Mouse (Mus musculus) midbrain, embryonic 12.5 days (tissue): ENCODE measurements around the gene Dusp7. TPM values are rescaled to one million over a fixed set of nuclear protein-coding genes. Genes with fewer than 3 reads are reported as not detected.

Experiments
- ATAC-seq: fragments of 200-750 bp; cut with Nextera tagmentation; 2 replicates; pipeline ENCODE4 v1.8.0; 2017; ENCODE audit warnings: low read depth, moderate TSS enrichment, moderate library complexity; ENCODE audit not compliant: low FRiP score
- H3K27ac ChIP-seq: fragments of 300-500 bp; sonication (generic); replicated peaks from 2 replicates; pipeline ENCODE4 v1.5.1; 2016; ENCODE audit warnings: mild to moderate bottlenecking
- H3K27me3 ChIP-seq: fragments of 300-500 bp; sonication (generic); 2 replicates; pipeline ENCODE4 v1.6.1; 2016; ENCODE audit warnings: mild to moderate bottlenecking
- H3K36me3 ChIP-seq: fragments of 300-500 bp; sonication (generic); 2 replicates; pipeline ENCODE4 v1.6.1; 2016
- H3K4me1 ChIP-seq: fragments of 300-500 bp; sonication (generic); 2 replicates; pipeline ENCODE4 v1.6.1; 2016
- H3K4me2 ChIP-seq: fragments of 300-500 bp; sonication (generic); replicated peaks from 2 replicates; pipeline ENCODE4 v1.6.1; 2016; ENCODE audit warnings: mild to moderate bottlenecking, moderate library complexity
- H3K4me3 ChIP-seq: fragments of 300-500 bp; sonication (generic); 2 replicates; pipeline ENCODE4 v1.5.1; 2016; ENCODE audit warnings: mild to moderate bottlenecking
- H3K9ac ChIP-seq: fragments of 300-500 bp; sonication (generic); replicated peaks from 2 replicates; pipeline ENCODE4 v1.6.1; 2016; ENCODE audit warnings: mild to moderate bottlenecking, moderate library complexity
- H3K9me3 ChIP-seq: fragments of 300-500 bp; sonication (generic); 2 replicates; pipeline ENCODE4 v1.6.1; 2016; ENCODE audit warnings: mild to moderate bottlenecking
- WGBS: fragments of 180-500 bp; shearing (Covaris S2); methylation state at CpG from one replicate; pipeline ENCODE4 v1.1.7; 2016; 5-methylcytosine and 5-hydroxymethylcytosine counted together
- polyA plus RNA-seq: library from polyadenylated mRNA; unstranded; fragments of >200 nt; fragmentation: Nextera tagmentation; extraction: Ambion mirVana; gene quantifications from 2 replicates; pipeline ENCODE4 v1.2.1, GENCODE M21; 2016

The Dusp7 gene
- polyA plus RNA-seq, 1 experiment from 2014 or later = 14.5 TPM

DNA sequence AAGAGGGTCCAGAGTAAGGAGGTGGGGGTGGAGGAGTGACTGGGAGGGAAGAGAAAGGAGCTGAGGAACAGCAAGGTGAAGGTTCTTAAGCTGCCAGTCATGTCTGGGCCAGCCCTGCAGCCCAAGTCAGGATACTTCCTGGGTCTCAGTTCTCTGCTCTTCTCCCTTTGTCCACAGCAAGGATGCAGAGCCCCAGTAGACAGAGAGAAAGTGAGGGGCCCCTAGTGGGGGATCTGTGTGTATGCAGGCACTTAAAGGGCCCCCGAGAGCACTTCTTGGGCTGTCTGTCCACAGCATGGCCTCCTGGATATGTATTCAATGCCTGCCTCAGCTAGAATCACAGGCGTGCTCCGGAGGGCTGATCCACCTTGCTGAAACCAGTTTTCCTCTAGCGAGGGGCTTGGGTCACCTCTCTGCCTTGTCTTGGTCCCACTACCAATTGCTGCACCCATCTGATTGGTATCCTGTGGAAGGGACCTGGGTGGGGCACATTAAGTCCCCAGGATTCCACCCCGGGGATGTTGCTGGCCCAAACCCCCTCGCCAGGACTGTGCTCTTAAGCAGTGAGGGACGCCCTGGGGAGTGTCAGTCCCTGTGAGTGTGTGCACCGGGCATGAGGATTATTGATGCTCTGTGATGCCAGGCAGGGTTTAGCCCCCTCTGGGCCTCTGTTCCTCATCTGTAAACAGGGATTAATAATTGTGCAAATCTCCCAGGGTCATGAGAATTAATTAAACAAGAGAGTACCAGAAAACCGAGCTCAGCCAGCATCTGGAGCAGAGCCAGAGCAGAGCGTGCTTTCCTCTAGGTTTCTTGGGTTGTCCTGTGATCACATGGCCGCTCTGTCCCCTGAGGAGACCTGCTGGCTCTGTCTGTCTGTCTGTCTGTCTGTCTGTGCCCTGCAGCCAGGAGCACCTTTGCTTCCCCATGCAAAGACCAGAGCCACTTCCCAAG lies 26.5 kb downstream of the Dusp7 start:
- no peak overlapping the region for H3K4me3 ChIP-seq
- peak overlapping the region; percentile 40; the same call in 1 of the 2 replicates for H3K27ac ChIP-seq
- H3K36me3 ChIP-seq = no peaks in the 10 kb centered on the region
- WGBS = 37% methylated on average over 11 of the region's 11 CpGs
- ATAC-seq = peak; percentile 47
- H3K27me3 ChIP-seq = no peaks in the 10 kb centered on the region
- no peak overlapping the region for H3K4me2 ChIP-seq
- no peaks in the 10 kb centered on the region for H3K9me3 ChIP-seq
- H3K4me1 ChIP-seq = peaks cover 23% of the 10 kb centered on the region
- H3K9ac ChIP-seq = no peak overlapping the region

GRCm38 (mm10) chr9:106397733-106398132 lies 29.3 kb downstream of the Dusp7 start:
- 88% methylated on average over 4 of the region's 4 CpGs for WGBS
- H3K4me1 ChIP-seq = peaks cover 20% of the 10 kb centered on the region

DNA sequence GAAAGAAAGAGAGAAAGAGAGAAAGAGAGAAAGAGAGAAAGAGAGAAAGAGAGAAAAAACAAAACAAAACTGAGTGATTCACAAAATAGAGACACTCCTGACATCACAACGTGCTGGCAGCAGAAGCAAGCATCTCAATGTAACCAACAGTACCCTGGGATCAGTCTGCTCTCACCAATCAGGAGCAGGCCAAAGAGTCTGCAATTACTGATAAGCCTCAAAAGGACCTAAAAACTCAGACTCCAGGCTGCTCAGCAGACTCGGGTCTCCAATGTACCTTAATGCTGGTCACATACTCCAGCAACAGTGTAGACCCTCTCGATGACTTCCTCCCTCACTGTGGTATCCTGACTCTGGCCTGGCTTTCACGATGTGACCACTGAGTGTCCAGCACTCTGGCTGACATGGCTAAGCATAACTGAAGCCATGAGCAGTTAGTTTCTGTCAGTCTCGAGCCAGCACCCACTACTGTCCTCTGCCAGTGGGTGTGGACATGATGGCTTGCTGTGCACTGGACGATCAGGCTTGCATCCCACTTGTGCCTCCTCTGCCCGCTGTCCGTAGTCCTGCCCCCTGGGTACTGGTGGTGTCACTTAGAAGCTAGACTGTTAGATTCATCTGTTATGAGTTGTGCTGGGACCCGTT lies 30.4 kb downstream of the Dusp7 start:
- Histone ChIP-seq H3K9ac (no peak overlapping the region), H3K4me3 (no peak overlapping the region), H3K4me2 (no peak overlapping the region), H3K4me1 (peaks cover 13% of the 10 kb centered on the region), H3K36me3 (no peaks in the 10 kb centered on the region), H3K27me3 (no peaks in the 10 kb centered on the region), H3K9me3 (no peaks in the 10 kb centered on the region), H3K27ac (no peak overlapping the region)
- WGBS = 80% methylated on average over 9 of the region's 9 CpGs
- no peak for ATAC-seq

More at GRCm38 (mm10) chr9:106397733-106398132, 29.3 kb downstream of the Dusp7 start:
- H3K4me3 ChIP-seq = no peak overlapping the region
- no peak overlapping the region for H3K27ac ChIP-seq
- H3K9me3 ChIP-seq = no peaks in the 10 kb centered on the region
- H3K4me2 ChIP-seq = no peak overlapping the region
- H3K9ac ChIP-seq = no peak overlapping the region
- no peak for ATAC-seq
- H3K36me3 ChIP-seq = no peaks in the 10 kb centered on the region
- H3K27me3 ChIP-seq = no peaks in the 10 kb centered on the region

DNA sequence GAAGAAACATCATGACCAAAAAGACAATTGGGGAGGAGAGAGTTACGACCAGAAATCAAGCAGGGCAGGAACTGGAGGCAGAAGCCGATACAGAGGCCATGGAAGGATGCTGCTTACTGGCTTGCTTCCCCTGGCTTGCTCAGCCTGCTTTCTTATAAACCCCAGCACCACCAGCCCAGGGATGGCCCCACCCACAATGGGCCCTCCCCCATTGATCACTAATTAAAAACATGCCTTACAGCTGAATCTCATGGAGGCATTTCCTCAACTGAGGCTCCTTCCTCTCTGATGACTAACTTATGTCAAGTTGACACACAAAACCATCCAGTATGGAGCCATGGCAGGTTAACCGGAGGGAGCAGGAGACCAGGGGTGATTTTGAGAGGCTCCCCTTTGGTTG lies 31.4 kb downstream of the Dusp7 start:
- H3K9me3 ChIP-seq = no peaks in the 10 kb centered on the region
- no peak overlapping the region for H3K27ac ChIP-seq
- 78% methylated on average over 3 of the region's 3 CpGs for WGBS
- no peak for ATAC-seq
- H3K27me3 ChIP-seq = no peaks in the 10 kb centered on the region
- H3K9ac ChIP-seq = no peak overlapping the region
- H3K4me1 ChIP-seq = peaks cover 7% of the 10 kb centered on the region
- no peak overlapping the region for H3K4me2 ChIP-seq
- no peak overlapping the region for H3K4me3 ChIP-seq
- H3K36me3 ChIP-seq = no peaks in the 10 kb centered on the region

GRCm38 (mm10) chr9:106402149-106402548 lies 33.7 kb downstream of the Dusp7 start:
- no peaks in the 10 kb centered on the region for H3K27me3 ChIP-seq
- no peaks in the 10 kb centered on the region for H3K36me3 ChIP-seq
- no peak for ATAC-seq
- H3K4me2 ChIP-seq = no peak overlapping the region
- H3K9me3 ChIP-seq = no peaks in the 10 kb centered on the region
- 86% methylated on average over 5 of the region's 5 CpGs for whole genome bisulfite sequencing
- no peak overlapping the region for H3K4me3 ChIP-seq
- H3K9ac ChIP-seq = no peak overlapping the region
- no peak overlapping the region for H3K27ac ChIP-seq
- 0 out of 2 replicates have a peak, but pooled peaks cover 3% of the 10 kb centered on the region for H3K4me1 ChIP-seq

- Histone ChIP-seq H3K4me1 (0 out of 2 replicates have a peak, but pooled peaks cover 3% of the 10 kb centered on the region), H3K4me2 (no peak overlapping the region), H3K27me3 (no peaks in the 10 kb centered on the region), H3K36me3 (no peaks in the 10 kb centered on the region), H3K27ac (no peak overlapping the region), H3K9ac (no peak overlapping the region), H3K4me3 (no peak overlapping the region), H3K9me3 (no peaks in the 10 kb centered on the region)
- ATAC-seq = no peak
- WGBS = 89% methylated on average over 16 of the region's 16 CpGs
Measured at GRCm38 (mm10) chr9:106402607-106403375, 34.4 kb downstream of the Dusp7 start.

DNA sequence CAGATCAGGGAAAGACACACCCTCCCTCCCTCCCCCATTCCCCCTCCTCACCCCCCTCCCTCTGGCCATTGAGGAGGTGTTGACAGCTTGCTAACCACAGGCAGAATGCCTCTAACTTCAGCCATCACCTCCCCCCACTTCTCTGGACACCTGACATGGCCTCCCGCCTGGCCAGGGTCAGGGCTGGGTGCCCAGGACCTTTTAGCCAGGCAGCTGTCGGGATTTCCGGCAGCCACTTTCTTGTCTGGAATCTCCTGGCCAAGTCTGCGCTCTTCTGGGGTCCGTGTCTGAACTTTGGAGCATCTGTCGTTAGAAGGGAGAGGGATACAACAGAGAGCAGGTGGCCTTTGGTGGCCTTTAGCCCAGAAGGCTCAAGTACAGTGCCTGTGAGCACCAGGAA lies 36.8 kb downstream of the Dusp7 start:
- H3K27ac ChIP-seq = no peak overlapping the region

DNA sequence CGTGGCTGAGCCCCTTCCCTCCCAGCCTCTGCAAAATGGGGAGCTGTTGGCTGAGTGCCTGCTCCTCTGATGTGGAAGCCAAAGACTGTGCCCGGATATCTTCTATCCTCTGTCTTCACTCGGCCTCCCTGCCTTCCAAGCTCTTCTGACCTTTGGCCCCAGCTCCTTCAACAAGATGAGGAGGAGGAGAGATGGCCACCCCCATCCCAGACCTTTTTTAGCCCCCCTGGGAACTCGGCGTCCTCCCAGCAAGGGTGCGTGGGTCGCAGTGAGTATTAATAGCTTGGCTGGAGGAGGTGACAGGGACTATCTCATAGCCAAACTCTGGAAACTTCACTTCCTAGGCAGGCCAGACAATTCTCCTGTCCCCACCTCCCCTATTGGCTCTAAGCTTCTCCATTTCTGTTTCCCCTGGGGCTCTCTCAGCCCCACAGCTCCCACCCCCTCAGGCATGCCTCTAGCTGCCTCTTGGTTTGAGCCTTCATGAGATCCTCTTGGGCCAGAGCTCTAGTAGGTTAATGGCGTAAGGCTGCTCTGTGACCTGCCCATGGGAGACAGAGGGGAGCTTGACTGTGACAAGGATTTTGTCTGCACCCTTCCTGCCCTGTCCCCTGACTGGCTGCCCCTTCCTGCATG lies 38.1 kb downstream of the Dusp7 start:
- no peak for ATAC-seq
- Histone ChIP-seq H3K27me3 (no peaks in the 10 kb centered on the region), H3K4me2 (no peak overlapping the region), H3K9me3 (no peaks in the 10 kb centered on the region), H3K27ac (no peak overlapping the region), H3K4me1 (peaks cover 11% of the 10 kb centered on the region; the same call in 1 of the 2 replicates), H3K36me3 (no peaks in the 10 kb centered on the region), H3K9ac (no peak overlapping the region), H3K4me3 (no peak overlapping the region)
- WGBS = 57% methylated on average over 8 of the region's 8 CpGs

More for the DNA sequence above, 36.8 kb downstream of the Dusp7 start:
- WGBS = 41% methylated on average over 6 of the region's 6 CpGs
- no peak for ATAC-seq
- no peaks in the 10 kb centered on the region for H3K9me3 ChIP-seq
- no peaks in the 10 kb centered on the region for H3K27me3 ChIP-seq
- H3K36me3 ChIP-seq = no peaks in the 10 kb centered on the region
- no peak overlapping the region for H3K4me2 ChIP-seq
- H3K4me1 ChIP-seq = peaks cover 8% of the 10 kb centered on the region; the same call in 1 of the 2 replicates
- H3K9ac ChIP-seq = no peak overlapping the region
- no peak overlapping the region for H3K4me3 ChIP-seq

GRCm38 (mm10) chr9:106409096-106409495 lies 40.7 kb downstream of the Dusp7 start:
- no peak overlapping the region for H3K27ac ChIP-seq

DNA sequence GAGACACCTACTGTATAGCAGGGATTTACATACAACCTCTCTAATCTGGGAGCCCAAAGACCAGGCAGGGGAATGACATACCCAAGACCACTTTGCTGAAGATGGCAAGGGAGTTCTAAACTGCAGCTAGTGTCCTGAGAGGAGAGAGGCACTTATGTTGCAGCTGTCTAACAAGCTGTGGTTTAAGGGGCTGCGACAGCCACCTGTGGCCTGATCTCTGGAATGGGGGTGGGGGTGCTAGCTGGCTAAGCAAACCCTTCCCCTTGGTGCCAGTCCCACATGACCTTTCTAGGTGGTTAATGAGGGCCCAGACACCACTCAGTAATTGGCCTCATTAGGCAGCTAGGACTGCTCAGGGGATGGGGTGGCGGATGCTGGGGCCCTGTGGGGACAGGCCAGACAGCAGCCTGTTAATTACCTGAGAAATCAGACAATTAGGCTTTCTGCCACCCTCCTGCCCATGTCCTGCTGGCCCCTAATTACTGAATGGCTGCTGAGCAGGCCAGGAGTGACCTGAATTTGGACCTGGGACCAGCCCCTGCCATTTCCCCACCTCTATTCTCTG lies 41.7 kb downstream of the Dusp7 start:
- H3K4me1 ChIP-seq = peaks cover 13% of the 10 kb centered on the region; the same call in 1 of the 2 replicates
- no peak overlapping the region for H3K4me3 ChIP-seq
- no peak overlapping the region for H3K27ac ChIP-seq
- no peak overlapping the region for H3K4me2 ChIP-seq
- 83% methylated on average over 2 of the region's 2 CpGs for WGBS
- no peaks in the 10 kb centered on the region for H3K27me3 ChIP-seq
- ATAC-seq = no peak
- H3K9me3 ChIP-seq = no peaks in the 10 kb centered on the region
- no peak overlapping the region for H3K9ac ChIP-seq
- no peaks in the 10 kb centered on the region for H3K36me3 ChIP-seq

More at GRCm38 (mm10) chr9:106409096-106409495, 40.7 kb downstream of the Dusp7 start:
- 94% methylated on average over 4 of the region's 4 CpGs for WGBS
- Histone ChIP-seq H3K27me3 (no peaks in the 10 kb centered on the region), H3K4me3 (no peak overlapping the region), H3K9ac (no peak overlapping the region), H3K4me1 (peaks cover 14% of the 10 kb centered on the region; the same call in 1 of the 2 replicates), H3K9me3 (no peaks in the 10 kb centered on the region), H3K36me3 (no peaks in the 10 kb centered on the region), H3K4me2 (no peak overlapping the region)
- ATAC-seq = no peak

DNA sequence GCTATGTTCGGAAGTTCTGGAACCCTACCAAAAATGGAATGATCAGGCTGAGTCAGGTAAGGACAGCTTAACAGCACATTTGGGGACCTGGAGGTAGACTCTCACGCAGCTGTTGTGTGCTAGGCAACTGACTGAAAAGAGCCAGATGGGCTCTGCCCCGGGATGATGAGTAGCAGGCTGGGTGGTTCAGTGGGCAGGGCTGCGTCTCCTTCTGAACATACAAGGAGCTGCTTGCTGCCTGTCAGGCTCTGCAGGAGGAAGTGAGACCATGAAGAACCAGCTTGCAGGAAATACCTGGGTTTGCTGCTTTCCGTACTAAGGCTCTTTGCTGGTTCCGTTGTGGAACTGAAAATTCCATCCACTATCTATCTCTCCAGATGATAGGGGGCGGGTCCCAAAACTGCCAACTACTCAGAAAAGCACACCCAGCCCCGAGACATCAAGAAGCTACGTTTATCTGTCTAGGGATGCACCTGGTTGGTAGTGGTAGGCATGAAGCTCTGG lies 42.7 kb downstream of the Dusp7 start:
- Histone ChIP-seq H3K36me3 (no peaks in the 10 kb centered on the region), H3K4me3 (no peak overlapping the region), H3K9ac (no peak overlapping the region), H3K9me3 (no peaks in the 10 kb centered on the region), H3K4me2 (no peak overlapping the region), H3K27me3 (no peaks in the 10 kb centered on the region), H3K4me1 (peaks cover 11% of the 10 kb centered on the region; the same call in 1 of the 2 replicates), H3K27ac (no peak overlapping the region)
- no peak for ATAC-seq
- WGBS = 89% methylated on average over 9 of the region's 9 CpGs
